ENCODE assay signal across 8 mouse cellular contexts in genomic region chr3:35323450-35324077, GRCm38 (mm10).
A peak's percentile ranks its signal among the peaks of the same experiment; 100 is the strongest.
DNase-seq lines count a peak whose midpoint lies in the region; ATAC-seq lines count a peak whose summit lies in the region.

No protein-coding gene starts in this region.

- no peaks in the 10 kb centered on the region for H3K9me3 ChIP-seq in hindbrain, embryonic 10.5 days
- no peaks in the 10 kb centered on the region for H3K9me3 ChIP-seq in hindbrain, embryonic 13.5 days
- H3K9me3 ChIP-seq in forebrain, embryonic 14.5 days (replicated peaks; ENCODE audit: control insufficient read depth, low read length) = no peaks in the 10 kb centered on the region
- no peaks in the 10 kb centered on the region for H3K9me3 ChIP-seq in neural tube, embryonic 15.5 days (replicated peaks)

- intact Hi-C loops in left cerebral cortex, postnatal 36 days (cut with DNase I) = loop anchor here (5.0 kb wide), 2 partner anchors 96 to 676 kb away; no protein-coding TSS in a partner anchor

- WGBS in hindbrain, embryonic 10.5 days = 77% methylated on average over 11 of the region's 11 CpGs
- 75% methylated on average over 11 of the region's 11 CpGs for WGBS in hindbrain, embryonic 13.5 days
- WGBS in forebrain, embryonic 14.5 days = 46% methylated on average over 11 of the region's 11 CpGs
- 63% methylated on average over 11 of the region's 11 CpGs for WGBS in neural tube, embryonic 15.5 days

- no peak overlapping the region for H3K4me2 ChIP-seq in hindbrain, embryonic 13.5 days
- peak overlapping the region; percentile 16; the same call in 1 of the 2 replicates for H3K4me2 ChIP-seq in forebrain, embryonic 14.5 days (ENCODE audit: low read length)
- H3K4me2 ChIP-seq in neural tube, embryonic 15.5 days = peak overlapping the region; percentile 33

- H3K4me1 ChIP-seq in hindbrain, embryonic 10.5 days (replicated peaks) = peaks cover 28% of the 10 kb centered on the region
- peaks cover 23% of the 10 kb centered on the region for H3K4me1 ChIP-seq in hindbrain, embryonic 13.5 days (replicated peaks)
- H3K4me1 ChIP-seq in forebrain, embryonic 14.5 days (ENCODE audit: control insufficient read depth, insufficient read depth, low read length) = peaks cover 29% of the 10 kb centered on the region; the same call in 1 of the 2 replicates
- peaks cover 23% of the 10 kb centered on the region; the same call in 1 of the 2 replicates for H3K4me1 ChIP-seq in neural tube, embryonic 15.5 days

- H3K27ac ChIP-seq in hindbrain, embryonic 10.5 days = peak overlapping the region; percentile 69
- H3K27ac ChIP-seq in hindbrain, embryonic 13.5 days = no peak overlapping the region
- H3K27ac ChIP-seq in forebrain, embryonic 14.5 days (ENCODE audit: low read depth, low read length) = peak overlapping the region; percentile 45
- peak overlapping the region; percentile 23; the same call in 1 of the 2 replicates for H3K27ac ChIP-seq in neural tube, embryonic 15.5 days (replicated peaks)

- H3K4me3 ChIP-seq in hindbrain, embryonic 10.5 days = no peak overlapping the region
- no peak overlapping the region for H3K4me3 ChIP-seq in hindbrain, embryonic 13.5 days
- H3K4me3 ChIP-seq in forebrain, embryonic 14.5 days (ENCODE audit: low read depth, low read length) = no peak overlapping the region
- H3K4me3 ChIP-seq in neural tube, embryonic 15.5 days (replicated peaks) = no peak overlapping the region

- DNase-seq in hindbrain, embryonic 10.5 days (ENCODE audit: low spot score) = peak; percentile 66
- peak; percentile 70 for DNase-seq in adrenal gland, postnatal 14 days
- DNase-seq in forebrain, embryonic 14.5 days (ENCODE audit: low spot score) = peak; percentile 89
- DNase-seq in kidney, adult 9 months = peak; percentile 53
- peak; percentile 24 to 49 for DNase-seq in left cerebral cortex, postnatal 36 days (ENCODE audit: low spot score in 2 of 2)
- DNase-seq in spleen, postnatal 36 days (ENCODE audit: low spot score in 2 of 2) = no peak

- H3K9ac ChIP-seq in hindbrain, embryonic 13.5 days = no peak overlapping the region
- no peak overlapping the region for H3K9ac ChIP-seq in forebrain, embryonic 14.5 days (ENCODE audit: low read length)
- no peak overlapping the region for H3K9ac ChIP-seq in neural tube, embryonic 15.5 days (replicated peaks)

- H3K27me3 ChIP-seq in hindbrain, embryonic 10.5 days (ENCODE audit: insufficient read depth, poor library complexity, severe bottlenecking) = no peaks in the 10 kb centered on the region
- no peaks in the 10 kb centered on the region for H3K27me3 ChIP-seq in hindbrain, embryonic 13.5 days
- no peaks in the 10 kb centered on the region for H3K27me3 ChIP-seq in forebrain, embryonic 14.5 days (replicated peaks; ENCODE audit: control insufficient read depth, insufficient read depth, low read length)
- H3K27me3 ChIP-seq in neural tube, embryonic 15.5 days (replicated peaks) = no peaks in the 10 kb centered on the region

- no peak for ATAC-seq in hindbrain, embryonic 13.5 days (ENCODE audit: low FRiP score)
- peak; percentile 68 for ATAC-seq in forebrain, embryonic 14.5 days
- ATAC-seq in neural tube, embryonic 15.5 days (ENCODE audit: low FRiP score) = peak; percentile 49; the same call in 1 of the 2 replicates

- H3K36me3 ChIP-seq in hindbrain, embryonic 10.5 days = no peaks in the 10 kb centered on the region
- H3K36me3 ChIP-seq in hindbrain, embryonic 13.5 days = no peaks in the 10 kb centered on the region
- H3K36me3 ChIP-seq in forebrain, embryonic 14.5 days (ENCODE audit: control insufficient read depth, insufficient read depth, low read length) = no peaks in the 10 kb centered on the region
- H3K36me3 ChIP-seq in neural tube, embryonic 15.5 days = no peaks in the 10 kb centered on the region

Comparison
In these comparisons a context has a peak if more than half of its experiments do, and no peak if none do; other contexts are left out.
1. DNase-seq: peak in hindbrain, embryonic 10.5 days (single experiment), adrenal gland, postnatal 14 days (single experiment), forebrain, embryonic 14.5 days (single experiment), kidney, adult 9 months (single experiment) and left cerebral cortex, postnatal 36 days (2 of 2); none in spleen, postnatal 36 days (0 of 2).